Mouse (Mus musculus) bone marrow macrophage, adult 2 months (primary cell): Measurements from ENCODE around the gene Dnajc11.

Experiments
- CTCF ChIP-seq: IDR thresholded peaks from 2 replicates; pipeline ENCODE4 v1.5.1; 2012; ENCODE audit warnings: low read depth, mild to moderate bottlenecking, low read length, moderate library complexity
- POLR2A ChIP-seq: IDR thresholded peaks from 2 replicates; pipeline ENCODE4 v1.6.1; 2012; ENCODE audit warnings: mild to moderate bottlenecking, low read depth, low read length, borderline replicate concordance

GRCm38 (mm10) chr4:151989110-151989488 is 55.6 kb downstream of the Dnajc11 start:
- TF ChIP-seq CTCF (no peak), POLR2A (no peak)
